Mouse (Mus musculus) CH12F3 (cell line): Measurements from ENCODE around the gene Vmn2r84.
"Not testable (repeated sequence)": the region's sequence is repeated elsewhere in the genome, so short reads cannot be mapped to it uniquely, and the experiment has no call there.

Source experiments
- in situ Hi-C: fragments of 300-500 bp; cut with MboI; formaldehyde crosslinking; loops from 2 replicates; pipeline ENCODE4 v1.14.3; 2020; ENCODE audit warnings: low sequenced_read_pairs

Gene Vmn2r84

GRCm38 (mm10) chr10:130394232-130394631, at the start of gene Vmn2r84:
Vmn2r84 (minus strand) TSS chr10:130394332.
- in situ Hi-C loops, result no loop called here

- in situ Hi-C loops, result not testable (repeated sequence)
These were observed 40.2 kb upstream of the Vmn2r84 start for GRCm38 (mm10) chr10:130434185-130434898.

GRCm38 (mm10) chr10:130429603-130430002, 35.5 kb upstream of the Vmn2r84 start, which contains the start of gene Vmn2r85:
Vmn2r85 (minus strand) TSS chr10:130429703.
- in situ Hi-C loops, result not testable (repeated sequence)

GRCm38 (mm10) chr10:130422368-130422767, 28.2 kb upstream of the Vmn2r84 start:
- in situ Hi-C loops, result not testable (repeated sequence)

- in situ Hi-C loops, result no loop called here
These were observed 26.3 kb upstream of the Vmn2r84 start for GRCm38 (mm10) chr10:130420401-130420800.

- in situ Hi-C loops, result not testable (repeated sequence)
These were observed 25.8 kb upstream of the Vmn2r84 start for GRCm38 (mm10) chr10:130419954-130420353.

- in situ Hi-C loops, result not testable (repeated sequence)
These were observed 22.2 kb upstream of the Vmn2r84 start for GRCm38 (mm10) chr10:130416352-130416751.

GRCm38 (mm10) chr10:130412167-130412698, 18.1 kb upstream of the Vmn2r84 start:
- in situ Hi-C loops, result not testable (repeated sequence)

- in situ Hi-C loops, result no loop called here
These were observed 19.0 kb downstream of the Vmn2r84 start for GRCm38 (mm10) chr10:130375145-130375544.

GRCm38 (mm10) chr10:130372491-130373173, 21.5 kb downstream of the Vmn2r84 start:
- in situ Hi-C loops, result no loop called here

- in situ Hi-C loops, result no loop called here
These were observed 22.5 kb downstream of the Vmn2r84 start for GRCm38 (mm10) chr10:130371644-130372043.

GRCm38 (mm10) chr10:130370005-130370682, 24.0 kb downstream of the Vmn2r84 start:
- in situ Hi-C loops, result no loop called here

- in situ Hi-C loops, result no loop called here
These were observed 25.7 kb downstream of the Vmn2r84 start for GRCm38 (mm10) chr10:130368384-130368783.

GRCm38 (mm10) chr10:130364766-130365165, 29.4 kb downstream of the Vmn2r84 start:
- in situ Hi-C loops, result no loop called here

GRCm38 (mm10) chr10:130363438-130364164, 30.5 kb downstream of the Vmn2r84 start:
- in situ Hi-C loops, result no loop called here

- in situ Hi-C loops, result no loop called here
These were observed 50.1 kb downstream of the Vmn2r84 start for GRCm38 (mm10) chr10:130344056-130344455.

- in situ Hi-C loops, result not testable (repeated sequence)
These were observed 54.1 kb downstream of the Vmn2r84 start for GRCm38 (mm10) chr10:130340050-130340449.

GRCm38 (mm10) chr10:130337581-130337980, 56.6 kb downstream of the Vmn2r84 start:
- in situ Hi-C loops, result no loop called here

GRCm38 (mm10) chr10:130336385-130336784, 57.7 kb downstream of the Vmn2r84 start:
- in situ Hi-C loops, result no loop called here

- in situ Hi-C loops, result no loop called here
These were observed 63.4 kb downstream of the Vmn2r84 start for GRCm38 (mm10) chr10:130330711-130331110.
